Mouse (Mus musculus) heart, embryonic 16.5 days (tissue): ENCODE measurements around the gene Mmp25. TPM values are rescaled to one million over a fixed set of nuclear protein-coding genes. Genes with fewer than 3 reads are reported as not detected.

Experiments
- ATAC-seq: fragments of 200-750 bp; cut with Nextera tagmentation; replicated peaks from 2 replicates; pipeline ENCODE4 v1.8.0; 2017; ENCODE audit warnings: moderate number of reproducible peaks; ENCODE audit not compliant: insufficient read depth, low FRiP score; ENCODE audit errors: extremely low read depth
- H3K27ac ChIP-seq: fragments of 300-500 bp; sonication (generic); 2 replicates; pipeline ENCODE4 v1.5.1; 2014; ENCODE audit warnings: mild to moderate bottlenecking, low read length, control low read depth, moderate library complexity
- H3K27me3 ChIP-seq: fragments of 300-500 bp; sonication (generic); 2 replicates; pipeline ENCODE4 v1.6.1; 2014; ENCODE audit warnings: low read length, mixed read lengths; ENCODE audit not compliant: control insufficient read depth, insufficient read depth
- H3K36me3 ChIP-seq: fragments of 300-500 bp; sonication (generic); 2 replicates; pipeline ENCODE4 v1.6.1; 2014; ENCODE audit not compliant: control insufficient read depth, insufficient read depth
- H3K4me1 ChIP-seq: fragments of 300-500 bp; sonication (generic); 2 replicates; pipeline ENCODE4 v1.6.1; 2014; ENCODE audit warnings: low read length, mixed read lengths; ENCODE audit not compliant: control insufficient read depth, insufficient read depth
- H3K4me2 ChIP-seq: fragments of 300-500 bp; sonication (generic); 2 replicates; pipeline ENCODE4 v1.6.1; 2014; ENCODE audit warnings: low read depth, mild to moderate bottlenecking, control low read depth, low read length
- H3K4me3 ChIP-seq: fragments of 300-500 bp; sonication (generic); 2 replicates; pipeline ENCODE4 v1.5.1; 2014; ENCODE audit warnings: mild to moderate bottlenecking, control low read depth, low read length
- H3K9ac ChIP-seq: fragments of 300-500 bp; sonication (generic); 2 replicates; pipeline ENCODE4 v1.6.1; 2014; ENCODE audit warnings: low read length, control low read depth
- H3K9me3 ChIP-seq: fragments of 300-500 bp; sonication (generic); replicated peaks from 2 replicates; pipeline ENCODE4 v1.6.1; 2016; ENCODE audit warnings: low read length; ENCODE audit not compliant: control insufficient read depth
- WGBS: fragments of 180-500 bp; shearing (Covaris S2); extraction: QIAGEN DNeasy Blood & Tissue Kit; methylation state at CpG from one replicate; pipeline ENCODE4 v1.1.7; 2014; 5-methylcytosine and 5-hydroxymethylcytosine counted together
- polyA plus RNA-seq: library from polyadenylated mRNA; unstranded; fragments of >200 nt; fragmentation: Nextera tagmentation; extraction: Ambion mirVana; gene quantifications from 2 replicates; pipeline ENCODE4 v1.2.1, GENCODE M21; 2015

The Mmp25 gene
- polyA plus RNA-seq, 1 experiment from 2014 or later = 0.25 TPM

- no peak overlapping the region for H3K9ac ChIP-seq
- 0 out of 2 replicates have a peak, but pooled peaks cover 2% of the 10 kb centered on the region for H3K27me3 ChIP-seq
- 45% methylated on average over 6 of the region's 6 CpGs for WGBS
- no peaks in the 10 kb centered on the region for H3K4me1 ChIP-seq
- no peaks in the 10 kb centered on the region for H3K36me3 ChIP-seq
- H3K4me2 ChIP-seq = no peak overlapping the region
- no peak overlapping the region for H3K4me3 ChIP-seq
- no peak for ATAC-seq
- no peak overlapping the region for H3K27ac ChIP-seq
- no peaks in the 10 kb centered on the region for H3K9me3 ChIP-seq
These were observed 8.9 kb upstream of the Mmp25 start for GRCm38 (mm10) chr17:23654001-23654400.

GRCm38 (mm10) chr17:23653324-23653723 is 8.2 kb upstream of the Mmp25 start:
- Histone ChIP-seq H3K9me3 (no peaks in the 10 kb centered on the region), H3K36me3 (no peaks in the 10 kb centered on the region), H3K9ac (no peak overlapping the region), H3K4me1 (no peaks in the 10 kb centered on the region), H3K27ac (no peak overlapping the region), H3K4me2 (no peak overlapping the region), H3K4me3 (no peak overlapping the region), H3K27me3 (0 out of 2 replicates have a peak, but pooled peaks cover 2% of the 10 kb centered on the region)
- no peak for ATAC-seq
- 67% methylated on average over 1 of the region's 2 CpGs for WGBS

- Histone ChIP-seq H3K9me3 (no peaks in the 10 kb centered on the region), H3K36me3 (no peaks in the 10 kb centered on the region), H3K4me1 (no peaks in the 10 kb centered on the region), H3K4me3 (no peak overlapping the region), H3K27ac (no peak overlapping the region), H3K4me2 (no peak overlapping the region), H3K9ac (no peak overlapping the region), H3K27me3 (no peaks in the 10 kb centered on the region)
- no peak for ATAC-seq
- 67% methylated on average over 6 of the region's 6 CpGs for WGBS
These were observed 6.3 kb upstream of the Mmp25 start for GRCm38 (mm10) chr17:23651363-23651762.

GRCm38 (mm10) chr17:23645894-23646293 is 817 bp upstream of the Mmp25 start:
- ATAC-seq = no peak
- Histone ChIP-seq H3K4me3 (no peak overlapping the region), H3K4me2 (no peak overlapping the region), H3K27me3 (peaks cover 13% of the 10 kb centered on the region), H3K36me3 (no peaks in the 10 kb centered on the region), H3K9ac (no peak overlapping the region), H3K4me1 (peaks cover 5% of the 10 kb centered on the region), H3K9me3 (peaks cover 5% of the 10 kb centered on the region; the same call in 1 of the 2 replicates), H3K27ac (no peak overlapping the region)
- WGBS = 24% methylated on average over 10 of the region's 10 CpGs

GRCm38 (mm10) chr17:23631241-23631640 is 13.8 kb downstream of the Mmp25 start:
- WGBS = 68% methylated on average over 8 of the region's 8 CpGs
- H3K36me3 ChIP-seq = no peaks in the 10 kb centered on the region
- H3K9ac ChIP-seq = no peak overlapping the region
- ATAC-seq = no peak
- H3K27ac ChIP-seq = no peak overlapping the region
- peaks cover 6% of the 10 kb centered on the region for H3K27me3 ChIP-seq
- peaks cover 3% of the 10 kb centered on the region; the same call in 1 of the 2 replicates for H3K4me1 ChIP-seq
- no peak overlapping the region for H3K4me3 ChIP-seq
- H3K4me2 ChIP-seq = no peak overlapping the region
- H3K9me3 ChIP-seq = no peaks in the 10 kb centered on the region

GRCm38 (mm10) chr17:23630195-23631020 is 14.7 kb downstream of the Mmp25 start:
- Histone ChIP-seq H3K9ac (0 out of 2 replicates have a peak overlapping the region, but pooled peaks have one; percentile 49), H3K9me3 (no peaks in the 10 kb centered on the region), H3K4me2 (peak overlapping the region; percentile 65), H3K27ac (no peak overlapping the region), H3K4me1 (peaks cover 3% of the 10 kb centered on the region; the same call in 1 of the 2 replicates), H3K4me3 (peak overlapping the region; percentile 33), H3K27me3 (peaks cover 6% of the 10 kb centered on the region), H3K36me3 (no peaks in the 10 kb centered on the region)
- peak; percentile 77 for ATAC-seq
- WGBS = 13% methylated on average over 22 of the region's 22 CpGs

GRCm38 (mm10) chr17:23627813-23628212 is 17.3 kb downstream of the Mmp25 start:
- no peak for ATAC-seq
- H3K27ac ChIP-seq = no peak overlapping the region
- WGBS = 30% methylated on average over 7 of the region's 7 CpGs
- H3K36me3 ChIP-seq = no peaks in the 10 kb centered on the region
- no peak overlapping the region for H3K4me2 ChIP-seq
- H3K4me3 ChIP-seq = no peak overlapping the region
- H3K9me3 ChIP-seq = no peaks in the 10 kb centered on the region
- peaks cover 3% of the 10 kb centered on the region; the same call in 1 of the 2 replicates for H3K4me1 ChIP-seq
- peaks cover 3% of the 10 kb centered on the region for H3K27me3 ChIP-seq
- no peak overlapping the region for H3K9ac ChIP-seq

GRCm38 (mm10) chr17:23620351-23620750 is 24.7 kb downstream of the Mmp25 start:
- H3K9me3 ChIP-seq = no peaks in the 10 kb centered on the region
- no peak overlapping the region for H3K27ac ChIP-seq
- H3K4me3 ChIP-seq = no peak overlapping the region
- H3K27me3 ChIP-seq = peaks cover 18% of the 10 kb centered on the region; the same call in 1 of the 2 replicates
- no peaks in the 10 kb centered on the region for H3K4me1 ChIP-seq
- no peak for ATAC-seq
- H3K4me2 ChIP-seq = no peak overlapping the region
- H3K36me3 ChIP-seq = no peaks in the 10 kb centered on the region
- no peak overlapping the region for H3K9ac ChIP-seq
- WGBS = 35% methylated on average over 7 of the region's 7 CpGs

- Histone ChIP-seq H3K27me3 (peaks cover 18% of the 10 kb centered on the region; the same call in 1 of the 2 replicates), H3K9me3 (no peaks in the 10 kb centered on the region), H3K27ac (no peak overlapping the region), H3K9ac (no peak overlapping the region), H3K4me1 (no peaks in the 10 kb centered on the region), H3K4me2 (no peak overlapping the region), H3K4me3 (no peak overlapping the region), H3K36me3 (no peaks in the 10 kb centered on the region)
- 37% methylated on average over 9 of the region's 9 CpGs for WGBS
- ATAC-seq = no peak
These were observed 28.0 kb downstream of the Mmp25 start for GRCm38 (mm10) chr17:23617087-23617486.
